Mouse (Mus musculus): Measurements from ENCODE around the gene Prrc2c. TPM values are rescaled to one million over a fixed set of nuclear protein-coding genes. Genes with fewer than 3 reads are reported as not detected.

Prrc2c gene
- polyA plus RNA-seq, 1 experiment: 41.5 TPM

DNA sequence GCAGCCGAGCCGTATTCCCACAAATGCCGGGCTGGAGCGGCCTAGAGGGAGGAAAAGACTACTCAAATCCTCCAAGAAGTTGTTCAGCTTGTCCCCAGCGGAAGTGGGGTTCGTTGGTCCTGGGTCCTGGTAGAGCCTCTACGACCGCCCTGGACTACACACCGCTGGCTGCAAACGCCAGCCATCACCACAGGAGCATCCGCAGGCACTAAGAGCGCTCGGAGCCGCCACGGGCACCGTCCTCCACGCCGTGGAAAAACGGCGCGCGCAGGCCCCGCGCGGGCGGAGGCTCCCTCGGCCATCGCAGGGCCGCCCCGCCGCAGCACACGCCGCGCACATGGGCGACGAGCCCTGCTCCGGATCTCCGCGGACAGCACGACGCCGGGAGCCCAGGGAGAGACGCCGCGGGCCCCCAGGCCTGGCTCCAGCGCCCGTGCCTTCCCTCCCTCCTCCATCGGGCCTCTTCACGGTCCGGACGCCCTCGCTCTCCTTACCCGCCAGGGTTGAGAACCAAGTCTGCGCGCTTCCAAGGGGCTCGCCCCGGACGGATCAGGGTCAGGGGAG, 443 bp downstream of the Prrc2c start:
- TF ChIP-seq CTCF (IDR thresholded peaks at IDR 0.05; ENCODE audit: extremely low read depth, insufficient read depth, low read length) (no peak), POLR2A (IDR thresholded peaks at IDR 0.05; ENCODE audit: extremely low read depth, insufficient read depth, low read length) (no peak)
- H3K4me3 ChIP-seq (ENCODE audit: insufficient read depth, low read length): peak overlapping the region; percentile 63
- peaks cover 6% of the 10 kb centered on the region for H3K4me1 ChIP-seq (ENCODE audit: control insufficient read depth, insufficient read depth, low read length)
- peak overlapping the region; percentile 87 for H3K27ac ChIP-seq (ENCODE audit: insufficient read depth, low read length)

GRCm38 (mm10) chr1:162739406-162739805, 950 bp downstream of the Prrc2c start:
- Histone ChIP-seq H3K27ac (ENCODE audit: insufficient read depth, low read length) (peak overlapping the region; percentile 87; the same call in 1 of the 2 replicates), H3K4me1 (ENCODE audit: control insufficient read depth, insufficient read depth, low read length) (peaks cover 6% of the 10 kb centered on the region), H3K4me3 (ENCODE audit: insufficient read depth, low read length) (peak overlapping the region; percentile 63)
- TF ChIP-seq POLR2A (IDR thresholded peaks at IDR 0.05; ENCODE audit: extremely low read depth, insufficient read depth, low read length) (no peak), CTCF (IDR thresholded peaks at IDR 0.05; ENCODE audit: extremely low read depth, insufficient read depth, low read length) (no peak)

GRCm38 (mm10) chr1:162738472-162738871, 1.9 kb downstream of the Prrc2c start:
- no peak for TF ChIP-seq POLR2A (IDR thresholded peaks at IDR 0.05; ENCODE audit: extremely low read depth, insufficient read depth, low read length)
- TF ChIP-seq CTCF (IDR thresholded peaks at IDR 0.05; ENCODE audit: extremely low read depth, insufficient read depth, low read length): no peak
- peak overlapping the region; percentile 63; the same call in 1 of the 2 replicates for H3K4me3 ChIP-seq (ENCODE audit: insufficient read depth, low read length)
- no peak overlapping the region for H3K27ac ChIP-seq (ENCODE audit: insufficient read depth, low read length)
- peaks cover 6% of the 10 kb centered on the region for H3K4me1 ChIP-seq (ENCODE audit: control insufficient read depth, insufficient read depth, low read length)

DNA sequence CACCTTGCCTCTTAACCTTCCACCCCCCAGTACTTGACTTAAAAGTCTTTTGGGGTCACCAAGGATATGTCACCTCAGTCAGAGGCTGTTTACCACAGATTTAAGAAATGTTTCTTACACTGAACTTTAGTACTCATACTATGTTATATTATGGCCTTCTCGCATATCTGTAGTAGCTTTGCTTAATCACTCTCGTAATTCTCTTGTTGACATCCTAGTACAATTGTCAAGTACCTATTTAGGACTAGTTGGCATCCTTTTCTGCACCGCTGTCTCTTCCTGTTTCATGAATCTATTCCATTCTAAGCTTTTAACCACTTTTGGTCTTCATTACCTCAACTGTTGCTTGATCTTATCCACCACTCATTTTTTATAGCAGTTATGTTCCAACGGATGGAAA, 5.3 kb downstream of the Prrc2c start:
- TF ChIP-seq POLR2A (IDR thresholded peaks at IDR 0.05; ENCODE audit: extremely low read depth, insufficient read depth, low read length): no peak
- H3K4me3 ChIP-seq (ENCODE audit: insufficient read depth, low read length): no peak overlapping the region
- no peak overlapping the region for H3K27ac ChIP-seq (ENCODE audit: insufficient read depth, low read length)
- peaks cover 6% of the 10 kb centered on the region for H3K4me1 ChIP-seq (ENCODE audit: control insufficient read depth, insufficient read depth, low read length)

DNA sequence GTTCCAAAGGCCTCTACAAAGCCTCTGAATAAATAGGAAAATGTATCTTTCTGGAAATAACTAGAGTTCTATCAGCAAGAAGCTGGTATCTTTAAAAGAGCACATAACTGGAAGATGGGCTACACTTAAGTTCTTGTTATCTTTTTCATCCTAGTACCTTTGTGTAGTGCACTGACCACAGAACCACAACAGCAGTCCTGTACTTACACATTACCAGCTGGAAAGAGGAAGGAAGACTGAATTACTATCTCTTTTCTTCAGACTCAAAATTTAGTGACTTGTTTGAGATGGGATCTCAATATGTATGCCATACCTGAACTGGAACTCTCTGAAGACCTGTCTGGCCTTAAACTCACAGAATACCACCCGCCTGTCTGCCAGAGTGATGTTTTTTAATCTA, 6.1 kb downstream of the Prrc2c start:
- TF ChIP-seq CTCF (IDR thresholded peaks at IDR 0.05; ENCODE audit: extremely low read depth, insufficient read depth, low read length): no peak
- no peak for TF ChIP-seq POLR2A (IDR thresholded peaks at IDR 0.05; ENCODE audit: extremely low read depth, insufficient read depth, low read length)
- Histone ChIP-seq H3K4me3 (ENCODE audit: insufficient read depth, low read length) (no peak overlapping the region), H3K27ac (ENCODE audit: insufficient read depth, low read length) (no peak overlapping the region), H3K4me1 (ENCODE audit: control insufficient read depth, insufficient read depth, low read length) (peaks cover 6% of the 10 kb centered on the region)

DNA sequence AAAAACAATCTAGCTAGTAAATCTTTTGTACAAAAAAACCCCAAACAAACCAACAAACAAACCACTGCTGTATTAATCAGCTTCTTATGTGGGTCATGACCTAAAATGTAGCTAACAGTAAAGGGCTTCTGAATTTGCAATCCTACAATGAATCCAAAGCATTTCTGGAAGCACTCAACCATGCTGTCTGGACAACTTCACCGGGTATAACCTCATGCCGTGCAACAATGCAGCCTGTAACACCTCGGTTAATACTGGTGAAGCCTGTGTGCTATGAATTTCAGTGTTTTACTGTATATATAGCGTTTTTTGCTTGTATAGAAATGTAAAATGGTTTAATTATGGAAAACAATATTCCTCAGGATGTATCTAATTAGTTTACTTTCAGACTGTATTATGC, 8.3 kb downstream of the Prrc2c start:
- H3K4me1 ChIP-seq (ENCODE audit: control insufficient read depth, insufficient read depth, low read length): peaks cover 2% of the 10 kb centered on the region; the same call in 1 of the 2 replicates
- H3K4me3 ChIP-seq (ENCODE audit: insufficient read depth, low read length): no peak overlapping the region
- no peak for TF ChIP-seq CTCF (IDR thresholded peaks at IDR 0.05; ENCODE audit: extremely low read depth, insufficient read depth, low read length)
- no peak for TF ChIP-seq POLR2A (IDR thresholded peaks at IDR 0.05; ENCODE audit: extremely low read depth, insufficient read depth, low read length)
- no peak overlapping the region for H3K27ac ChIP-seq (ENCODE audit: insufficient read depth, low read length)

GRCm38 (mm10) chr1:162729436-162729835, 10.9 kb downstream of the Prrc2c start:
- Histone ChIP-seq H3K4me3 (ENCODE audit: insufficient read depth, low read length) (no peak overlapping the region), H3K27ac (ENCODE audit: insufficient read depth, low read length) (no peak overlapping the region), H3K4me1 (ENCODE audit: control insufficient read depth, insufficient read depth, low read length) (peaks cover 3% of the 10 kb centered on the region; the same call in 1 of the 2 replicates)
- TF ChIP-seq POLR2A (IDR thresholded peaks at IDR 0.05; ENCODE audit: extremely low read depth, insufficient read depth, low read length) (no peak), CTCF (IDR thresholded peaks at IDR 0.05; ENCODE audit: extremely low read depth, insufficient read depth, low read length) (no peak)

DNA sequence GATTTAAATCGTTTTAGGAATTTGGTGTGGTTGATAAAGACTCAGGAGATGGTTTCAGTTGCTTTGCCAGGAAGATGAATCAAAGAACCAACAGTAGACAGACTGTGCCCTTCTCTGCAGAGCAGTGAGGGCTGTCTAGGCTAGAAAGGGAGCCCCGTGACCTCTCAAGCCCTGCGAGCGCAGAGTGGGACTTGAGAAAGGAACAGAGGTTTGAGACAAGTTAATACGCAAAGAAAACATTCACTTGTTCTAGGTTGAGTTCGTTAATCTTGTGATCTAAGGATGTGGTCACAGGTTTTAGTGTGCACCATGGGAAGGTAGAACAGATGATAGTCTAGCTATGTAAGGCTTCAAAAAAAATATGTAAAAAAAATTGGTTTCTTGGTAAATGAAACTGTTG, 12.4 kb downstream of the Prrc2c start:
- TF ChIP-seq CTCF (IDR thresholded peaks at IDR 0.05; ENCODE audit: extremely low read depth, insufficient read depth, low read length) (no peak), POLR2A (IDR thresholded peaks at IDR 0.05; ENCODE audit: extremely low read depth, insufficient read depth, low read length) (no peak)
- H3K4me3 ChIP-seq (ENCODE audit: insufficient read depth, low read length): no peak overlapping the region
- no peak overlapping the region for H3K27ac ChIP-seq (ENCODE audit: insufficient read depth, low read length)
- H3K4me1 ChIP-seq (ENCODE audit: control insufficient read depth, insufficient read depth, low read length): peaks cover 3% of the 10 kb centered on the region; the same call in 1 of the 2 replicates

- Histone ChIP-seq H3K4me3 (ENCODE audit: insufficient read depth, low read length) (no peak overlapping the region), H3K27ac (ENCODE audit: insufficient read depth, low read length) (no peak overlapping the region), H3K4me1 (ENCODE audit: control insufficient read depth, insufficient read depth, low read length) (peaks cover 3% of the 10 kb centered on the region; the same call in 1 of the 2 replicates)
- TF ChIP-seq POLR2A (IDR thresholded peaks at IDR 0.05; ENCODE audit: extremely low read depth, insufficient read depth, low read length): no peak
- TF ChIP-seq CTCF (IDR thresholded peaks at IDR 0.05; ENCODE audit: extremely low read depth, insufficient read depth, low read length): no peak
Measured at GRCm38 (mm10) chr1:162723610-162724009, 16.7 kb downstream of the Prrc2c start.

GRCm38 (mm10) chr1:162720645-162721044, 19.7 kb downstream of the Prrc2c start:
- no peak overlapping the region for H3K4me3 ChIP-seq (ENCODE audit: insufficient read depth, low read length)
- no peaks in the 10 kb centered on the region for H3K4me1 ChIP-seq (ENCODE audit: control insufficient read depth, insufficient read depth, low read length)
- no peak overlapping the region for H3K27ac ChIP-seq (ENCODE audit: insufficient read depth, low read length)
- no peak for TF ChIP-seq CTCF (IDR thresholded peaks at IDR 0.05; ENCODE audit: extremely low read depth, insufficient read depth, low read length)
- TF ChIP-seq POLR2A (IDR thresholded peaks at IDR 0.05; ENCODE audit: extremely low read depth, insufficient read depth, low read length): no peak
